Mouse (Mus musculus) thymus, adult 2 months (tissue): ENCODE results near the gene Tcp11l1.

Experiments
- CTCF ChIP-seq: fragments of 200-500 bp; IDR thresholded peaks from 2 replicates; pipeline ENCODE4 v1.5.1; 2012; ENCODE audit warnings: mild to moderate bottlenecking, control low read depth, low read length, moderate library complexity, borderline replicate concordance; ENCODE audit not compliant: control insufficient read depth, poor library complexity, insufficient read depth; ENCODE audit errors: extremely low read depth
- POLR2A ChIP-seq: fragments of 200-500 bp; IDR thresholded peaks from 2 replicates; pipeline ENCODE4 v1.6.1; 2012; ENCODE audit warnings: mild to moderate bottlenecking, low read length, control low read depth, moderate library complexity; ENCODE audit not compliant: control insufficient read depth, poor library complexity, insufficient read depth; ENCODE audit errors: extremely low read depth

DNA sequence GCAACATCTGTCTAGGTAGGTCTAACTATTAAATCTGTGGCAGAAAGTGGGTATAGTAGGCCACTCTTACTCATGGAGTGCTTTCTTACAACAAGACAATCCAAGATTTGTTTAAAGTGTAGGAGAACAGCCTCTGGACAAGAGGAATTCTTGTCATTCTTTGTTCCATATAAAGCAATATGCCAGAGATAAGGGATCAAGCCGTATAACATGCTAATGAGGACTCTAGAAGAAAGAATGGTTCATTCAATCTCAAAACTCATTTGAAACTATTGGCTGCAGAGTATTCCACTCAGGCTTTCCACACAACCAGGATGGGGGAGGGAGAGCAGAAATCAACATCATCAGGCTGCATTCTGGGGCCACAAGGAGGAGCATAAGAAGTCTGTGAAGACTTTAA lies 15.4 kb upstream of the Tcp11l1 start:
- TF ChIP-seq CTCF (no peak), POLR2A (no peak)
